8 mouse cellular contexts compared by ENCODE assay signal in genomic region chr9:107632478-107632877, GRCm38 (mm10). TPM values are rescaled to one million over a fixed set of nuclear protein-coding genes. Genes with fewer than 3 reads are reported as not detected.
A peak's percentile ranks its signal among the peaks of the same experiment; 100 is the strongest.
DNase-seq lines count a peak whose midpoint lies in the region; ATAC-seq and TF ChIP-seq lines count a peak whose summit lies in the region.

No protein-coding gene starts in this region.

- TF ChIP-seq POLR2A in limb, embryonic 14.5 days (IDR thresholded peaks at IDR 0.05; ENCODE audit: borderline replicate concordance, extremely low read depth, insufficient read depth, insufficient read length) = no peak

- peaks cover 45% of the 10 kb centered on the region for H3K4me1 ChIP-seq in heart, postnatal 0 days (ENCODE audit: control insufficient read depth, insufficient read depth)
- peaks cover 59% of the 10 kb centered on the region for H3K4me1 ChIP-seq in limb, embryonic 14.5 days (ENCODE audit: control insufficient read depth, insufficient read depth, low read length)
- peaks cover 76% of the 10 kb centered on the region for H3K4me1 ChIP-seq in midbrain, embryonic 14.5 days (ENCODE audit: control insufficient read depth, insufficient read depth, low read length)

- DNase-seq in thymus, postnatal 25 days = peak; percentile 33
- DNase-seq in thymus, adult 18-20 months = no peak
- DNase-seq in heart, postnatal 0 days (ENCODE audit: low spot score) = peak; percentile 65
- no peak for DNase-seq in limb, embryonic 14.5 days (ENCODE audit: low spot score)
- peak; percentile 61 for DNase-seq in midbrain, embryonic 14.5 days
- DNase-seq in right cerebral cortex, adult 2 months (ENCODE audit: low spot score in 2 of 2) = no peak
- no peak for DNase-seq in thymus, postnatal 36 days

- H3K36me3 ChIP-seq in heart, postnatal 0 days (replicated peaks; ENCODE audit: control insufficient read depth, insufficient read depth, low read length) = 0 out of 2 replicates have a peak, but pooled peaks cover 6% of the 10 kb centered on the region
- H3K36me3 ChIP-seq in limb, embryonic 14.5 days (ENCODE audit: control insufficient read depth, insufficient read depth, low read length) = peaks cover 9% of the 10 kb centered on the region
- 0 out of 2 replicates have a peak, but pooled peaks cover 3% of the 10 kb centered on the region for H3K36me3 ChIP-seq in midbrain, embryonic 14.5 days (ENCODE audit: control insufficient read depth, insufficient read depth, low read length)

- H3K4me3 ChIP-seq in heart, postnatal 0 days (ENCODE audit: low read depth, low read length) = peak overlapping the region; percentile 85
- H3K4me3 ChIP-seq in limb, embryonic 14.5 days (replicated peaks; ENCODE audit: low read length) = peak overlapping the region; percentile 70
- H3K4me3 ChIP-seq in midbrain, embryonic 14.5 days (replicated peaks; ENCODE audit: low read depth, low read length) = peak overlapping the region; percentile 80

- TF ChIP-seq EP300 in heart, postnatal 0 days (IDR thresholded peaks at IDR 0.05; ENCODE audit: low read depth) = no peak

- H3K4me2 ChIP-seq in heart, postnatal 0 days (ENCODE audit: low read depth, low read length) = peak overlapping the region; percentile 80
- peak overlapping the region; percentile 99 for H3K4me2 ChIP-seq in limb, embryonic 14.5 days (replicated peaks; ENCODE audit: low read depth, low read length, severe bottlenecking)
- peak overlapping the region; percentile 85 for H3K4me2 ChIP-seq in midbrain, embryonic 14.5 days (ENCODE audit: low read length)

- ATAC-seq in common myeloid progenitor, adult 5-6 weeks (replicated peaks; ENCODE audit: low read depth, poor library complexity, severe bottlenecking) = peak; percentile 29
- no peak for ATAC-seq in heart, postnatal 0 days (ENCODE audit: insufficient read depth, low read depth)
- no peak for ATAC-seq in limb, embryonic 14.5 days (ENCODE audit: low FRiP score, low read depth)
- no peak for ATAC-seq in midbrain, embryonic 14.5 days (ENCODE audit: low FRiP score, low TSS enrichment)

- no peak for TF ChIP-seq CTCF in heart, postnatal 0 days (IDR thresholded peaks at IDR 0.05; ENCODE audit: low read depth)

- H3K27me3 ChIP-seq in heart, postnatal 0 days (ENCODE audit: control insufficient read depth, insufficient read depth, low read length) = no peaks in the 10 kb centered on the region
- H3K27me3 ChIP-seq in limb, embryonic 14.5 days (ENCODE audit: control insufficient read depth, insufficient read depth, low read length) = no peaks in the 10 kb centered on the region
- no peaks in the 10 kb centered on the region for H3K27me3 ChIP-seq in midbrain, embryonic 14.5 days (ENCODE audit: control insufficient read depth, insufficient read depth, low read length)

- H3K9ac ChIP-seq in heart, postnatal 0 days (replicated peaks; ENCODE audit: low read depth, low read length) = peak overlapping the region; percentile 89
- peak overlapping the region; percentile 89 for H3K9ac ChIP-seq in limb, embryonic 14.5 days (ENCODE audit: low read depth, low read length, severe bottlenecking)
- H3K9ac ChIP-seq in midbrain, embryonic 14.5 days (replicated peaks; ENCODE audit: low read length) = peak overlapping the region; percentile 84

- 8% methylated on average over 6 of the region's 6 CpGs for WGBS in heart, postnatal 0 days
- WGBS in limb, embryonic 14.5 days = 76% methylated on average over 6 of the region's 6 CpGs
- 12% methylated on average over 6 of the region's 6 CpGs for WGBS in midbrain, embryonic 14.5 days

- no peaks in the 10 kb centered on the region for H3K9me3 ChIP-seq in heart, postnatal 0 days (replicated peaks; ENCODE audit: control insufficient read depth, low read length)
- H3K9me3 ChIP-seq in limb, embryonic 14.5 days (ENCODE audit: control insufficient read depth, low read length) = no peaks in the 10 kb centered on the region
- H3K9me3 ChIP-seq in midbrain, embryonic 14.5 days (ENCODE audit: control insufficient read depth, low read length) = no peaks in the 10 kb centered on the region

- H3K27ac ChIP-seq in heart, postnatal 0 days (ENCODE audit: low read depth) = peak overlapping the region; percentile 94
- peak overlapping the region; percentile 87 for H3K27ac ChIP-seq in limb, embryonic 14.5 days (replicated peaks; ENCODE audit: low read depth, low read length)
- H3K27ac ChIP-seq in midbrain, embryonic 14.5 days (replicated peaks; ENCODE audit: low read depth, low read length) = peak overlapping the region; percentile 99

RNA-seq across cellular contexts. Expression of gene Gnai2, which starts 2.7 kb away (rescaled TPM):
- total RNA-seq in common myeloid progenitor, adult 5-6 weeks (2017) = 319 and 345 TPM in 2 replicates
- 472 and 473 TPM in 2 replicates for total RNA-seq in heart, postnatal 0 days (2014; rRNA removed; ENCODE audit: low replicate concordance)
- polyA plus RNA-seq in heart, postnatal 0 days (2015; fragmentation: Nextera tagmentation; extraction: Ambion mirVana) = 291 and 295 TPM in 2 replicates
- polyA plus RNA-seq in limb, embryonic 14.5 days (2012; rRNA removed) = 496 and 627 TPM in 2 replicates
- 392 and 411 TPM in 2 replicates for polyA plus RNA-seq in limb, embryonic 14.5 days (2014; fragmentation: Nextera tagmentation; extraction: Ambion mirVana)
- 284 and 326 TPM in 2 replicates for polyA plus RNA-seq in midbrain, embryonic 14.5 days (2014; fragmentation: Nextera tagmentation; extraction: Ambion mirVana)

RNA-seq across cellular contexts. Expression of gene Sema3b, which starts 23.4 kb away (rescaled TPM):
- not detected in 2 replicates for total RNA-seq in common myeloid progenitor, adult 5-6 weeks (2017)
- 21.0 and 34.9 TPM in 2 replicates for total RNA-seq in heart, postnatal 0 days (2014; rRNA removed; ENCODE audit: low replicate concordance)
- polyA plus RNA-seq in heart, postnatal 0 days (2015; fragmentation: Nextera tagmentation; extraction: Ambion mirVana) = 8.9 and 9.1 TPM in 2 replicates
- 23.2 and 23.7 TPM in 2 replicates for polyA plus RNA-seq in limb, embryonic 14.5 days (2012; rRNA removed)
- polyA plus RNA-seq in limb, embryonic 14.5 days (2014; fragmentation: Nextera tagmentation; extraction: Ambion mirVana) = 7.7 and 11.2 TPM in 2 replicates
- 1.5 and 3.2 TPM in 2 replicates for polyA plus RNA-seq in midbrain, embryonic 14.5 days (2014; fragmentation: Nextera tagmentation; extraction: Ambion mirVana)

RNA-seq across cellular contexts. Expression of gene Slc38a3, which starts 36.9 kb away (rescaled TPM):
- not detected in 2 replicates for total RNA-seq in common myeloid progenitor, adult 5-6 weeks (2017)
- total RNA-seq in heart, postnatal 0 days (2014; rRNA removed; ENCODE audit: low replicate concordance) = 8.9 and 16.9 TPM in 2 replicates
- 2.7 and 4.0 TPM in 2 replicates for polyA plus RNA-seq in heart, postnatal 0 days (2015; fragmentation: Nextera tagmentation; extraction: Ambion mirVana)
- 22.4 and 31.8 TPM in 2 replicates for polyA plus RNA-seq in limb, embryonic 14.5 days (2012; rRNA removed)
- 3.7 and 6.0 TPM in 2 replicates for polyA plus RNA-seq in limb, embryonic 14.5 days (2014; fragmentation: Nextera tagmentation; extraction: Ambion mirVana)
- 20.4 and 31.9 TPM in 2 replicates for polyA plus RNA-seq in midbrain, embryonic 14.5 days (2014; fragmentation: Nextera tagmentation; extraction: Ambion mirVana)

RNA-seq across cellular contexts. Expression of gene Ifrd2, which starts 45.0 kb away (rescaled TPM):
- 59.3 and 59.7 TPM in 2 replicates for total RNA-seq in common myeloid progenitor, adult 5-6 weeks (2017)
- 22.3 and 31.2 TPM in 2 replicates for total RNA-seq in heart, postnatal 0 days (2014; rRNA removed; ENCODE audit: low replicate concordance)
- 28.6 and 33.6 TPM in 2 replicates for polyA plus RNA-seq in heart, postnatal 0 days (2015; fragmentation: Nextera tagmentation; extraction: Ambion mirVana)
- 57.3 and 62.6 TPM in 2 replicates for polyA plus RNA-seq in limb, embryonic 14.5 days (2012; rRNA removed)
- polyA plus RNA-seq in limb, embryonic 14.5 days (2014; fragmentation: Nextera tagmentation; extraction: Ambion mirVana) = 55.0 and 56.3 TPM in 2 replicates
- 14.5 and 15.7 TPM in 2 replicates for polyA plus RNA-seq in midbrain, embryonic 14.5 days (2014; fragmentation: Nextera tagmentation; extraction: Ambion mirVana)

RNA-seq across cellular contexts. Expression of gene Gnat1, which starts 47.0 kb away (rescaled TPM):
- total RNA-seq in common myeloid progenitor, adult 5-6 weeks (2017) = not detected in 2 replicates
- not detected in 2 replicates for total RNA-seq in heart, postnatal 0 days (2014; rRNA removed; ENCODE audit: low replicate concordance)
- 0.25 and 0.33 TPM in 2 replicates for polyA plus RNA-seq in heart, postnatal 0 days (2015; fragmentation: Nextera tagmentation; extraction: Ambion mirVana)
- 0.28 and 0.44 TPM in 2 replicates for polyA plus RNA-seq in limb, embryonic 14.5 days (2012; rRNA removed)
- polyA plus RNA-seq in limb, embryonic 14.5 days (2014; fragmentation: Nextera tagmentation; extraction: Ambion mirVana) = 0.55 and 0.57 TPM in 2 replicates
- polyA plus RNA-seq in midbrain, embryonic 14.5 days (2014; fragmentation: Nextera tagmentation; extraction: Ambion mirVana) = 0.97 and 2.0 TPM in 2 replicates

Comparison
In these comparisons a context has a peak if more than half of its experiments do, and no peak if none do; other contexts are left out.
1. DNase-seq: peak in thymus, postnatal 25 days (single experiment), heart, postnatal 0 days (single experiment) and midbrain, embryonic 14.5 days (single experiment); none in thymus, adult 18-20 months (0 of 2), limb, embryonic 14.5 days (single experiment), right cerebral cortex, adult 2 months (0 of 2) and thymus, postnatal 36 days (0 of 2).
2. Peak in every context shown above with its lines, with median percentiles within 50 percentile points of each other: H3K27ac ChIP-seq, H3K4me2 ChIP-seq, H3K4me3 ChIP-seq and H3K9ac ChIP-seq.